Mouse (Mus musculus) olfactory bulb, adult 2 months (tissue): ENCODE data around the gene Zfp119b. TPM values are rescaled to one million over a fixed set of nuclear protein-coding genes. Genes with fewer than 3 reads are reported as not detected.
"Not testable (repeated sequence)": the region's sequence is repeated elsewhere in the genome, so short reads cannot be mapped to it uniquely, and the experiment has no call there.

ENCODE experiments used
- H3K27ac ChIP-seq: fragments of 200-500 bp; 2 replicates; pipeline ENCODE4 v1.5.1; 2012; ENCODE audit warnings: low read depth, low read length; ENCODE audit not compliant: insufficient read depth
- H3K4me1 ChIP-seq: fragments of 200-500 bp; 2 replicates; pipeline ENCODE4 v1.6.1; 2012; ENCODE audit warnings: low read length; ENCODE audit not compliant: control insufficient read depth, insufficient read depth
- H3K4me3 ChIP-seq: fragments of 200-500 bp; 2 replicates; pipeline ENCODE4 v1.5.1; 2012; ENCODE audit warnings: mild to moderate bottlenecking, low read depth, low read length, moderate library complexity; ENCODE audit not compliant: insufficient read depth
- CTCF ChIP-seq: fragments of 200-500 bp; IDR thresholded peaks from 2 replicates; pipeline ENCODE4 v1.5.1; 2012; ENCODE audit warnings: low read depth, mild to moderate bottlenecking, low read length, moderate library complexity; ENCODE audit not compliant: insufficient read depth
- POLR2A ChIP-seq: fragments of 200-500 bp; IDR thresholded peaks from 2 replicates; pipeline ENCODE4 v1.6.1; 2012; ENCODE audit warnings: mild to moderate bottlenecking, low read depth, low read length, moderate library complexity; ENCODE audit not compliant: insufficient read depth
- WGBS: fragments of 180-500 bp; shearing (Covaris S2); methylation state at CpG from one replicate; pipeline ENCODE4 v1.1.7; 2018; 5-methylcytosine and 5-hydroxymethylcytosine counted together
- polyA plus RNA-seq: library from polyadenylated mRNA; stranded (reverse); fragments of >200 nt; gene quantifications from 2 replicates; pipeline ENCODE4 v1.2.4, GENCODE M21; 2012; ENCODE audit warnings: low replicate concordance; ENCODE audit not compliant: missing spikeins, insufficient read depth, insufficient read length

Zfp119b gene
- polyA plus RNA-seq, 1 experiment: not detected

DNA sequence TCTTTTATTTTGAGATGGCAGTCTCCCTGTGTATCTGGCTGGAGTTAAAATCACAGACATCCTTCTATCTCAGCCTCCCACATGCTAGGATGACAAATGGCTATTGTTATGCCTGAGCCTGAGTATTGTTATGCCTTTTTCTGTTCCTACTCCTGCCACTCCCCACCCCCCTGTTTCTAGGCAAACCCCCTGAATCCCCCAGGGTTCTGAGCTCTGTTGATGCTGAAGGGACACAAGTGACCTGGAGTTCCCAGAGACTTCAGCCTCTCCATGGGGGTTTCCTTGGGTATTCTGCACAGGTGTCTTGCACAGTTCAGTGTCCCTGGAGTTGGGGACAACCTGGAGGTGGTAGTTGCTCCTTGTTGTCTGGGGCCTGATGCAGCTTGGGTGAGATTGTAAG, 2.7 kb upstream of the Zfp119b start:
- TF ChIP-seq CTCF: no peak
- TF ChIP-seq POLR2A: no peak
- Histone ChIP-seq H3K4me3 (no peak overlapping the region), H3K4me1 (peaks cover 6% of the 10 kb centered on the region; the same call in 1 of the 2 replicates), H3K27ac (no peak overlapping the region)

DNA sequence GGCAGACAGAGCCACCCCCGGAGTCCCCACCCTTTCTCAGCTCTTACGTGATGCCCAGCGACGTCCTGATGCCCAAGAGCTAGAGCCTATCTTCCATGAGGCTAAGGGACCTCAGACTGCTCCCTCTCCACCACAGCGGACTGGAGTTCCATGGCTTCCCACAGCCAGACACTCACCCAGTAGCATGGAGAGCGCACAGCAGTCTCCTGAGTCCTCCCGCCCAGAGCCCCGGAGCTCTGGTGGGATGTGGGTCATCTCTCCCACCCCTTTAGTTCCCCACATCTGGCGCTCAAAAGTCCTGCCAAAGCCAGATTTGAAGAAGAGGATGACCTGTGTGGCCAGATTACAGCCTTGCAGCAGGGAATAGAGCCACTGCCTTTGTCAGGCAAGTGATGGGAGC, 1.3 kb upstream of the Zfp119b start:
- WGBS: 80% methylated on average over 9 of the region's 9 CpGs
- Histone ChIP-seq H3K4me3 (no peak overlapping the region), H3K4me1 (no peaks in the 10 kb centered on the region), H3K27ac (no peak overlapping the region)
- TF ChIP-seq POLR2A (no peak), CTCF (no peak)

DNA sequence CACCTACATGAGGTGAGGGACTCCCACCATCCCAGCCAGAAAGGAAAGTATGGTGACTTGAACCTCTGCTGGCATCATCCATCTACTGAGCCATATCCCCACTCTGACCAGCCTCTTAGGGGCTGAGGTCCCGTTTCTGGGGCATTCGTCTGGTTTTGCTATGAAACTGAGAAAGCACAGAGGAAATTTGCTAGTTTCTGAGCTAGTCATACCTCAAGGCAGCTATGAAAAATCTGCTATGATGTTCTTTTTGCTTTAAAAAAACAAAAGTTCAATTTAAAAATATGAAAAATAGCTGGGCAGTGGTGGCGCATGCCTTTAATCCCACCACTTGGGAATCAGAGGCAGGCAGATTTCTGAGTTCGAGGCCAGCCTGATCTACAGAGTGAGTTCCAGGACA, 653 bp downstream of the Zfp119b start:
- H3K4me1 ChIP-seq: no peaks in the 10 kb centered on the region
- no peak overlapping the region for H3K4me3 ChIP-seq
- no peak for TF ChIP-seq POLR2A
- 89% methylated on average over 4 of the region's 4 CpGs for WGBS
- H3K27ac ChIP-seq: no peak overlapping the region

DNA sequence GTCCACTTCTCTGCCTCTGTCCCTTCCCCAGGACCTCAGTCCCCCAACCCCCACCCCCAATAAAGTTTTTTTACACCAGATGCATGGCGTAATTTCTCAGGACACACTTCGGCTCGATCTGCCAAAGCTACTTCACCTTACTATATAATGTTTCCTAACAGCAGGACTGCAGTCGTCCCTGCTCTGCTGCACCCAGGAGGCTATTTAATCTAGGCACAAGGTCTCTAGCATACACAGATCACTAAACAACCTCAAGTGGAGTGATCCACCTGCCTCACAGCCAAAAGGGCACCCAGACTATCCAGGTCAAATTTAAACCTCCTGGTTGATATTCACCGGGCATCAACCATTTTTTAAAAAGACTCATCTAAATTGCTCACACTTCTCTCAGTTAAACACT, 3.6 kb downstream of the Zfp119b start:
- Histone ChIP-seq H3K27ac (no peak overlapping the region), H3K4me3 (peak overlapping the region; percentile 67), H3K4me1 (no peaks in the 10 kb centered on the region)
- TF ChIP-seq POLR2A (no peak), CTCF (no peak)
- WGBS: 22% methylated on average over 5 of the region's 5 CpGs

DNA sequence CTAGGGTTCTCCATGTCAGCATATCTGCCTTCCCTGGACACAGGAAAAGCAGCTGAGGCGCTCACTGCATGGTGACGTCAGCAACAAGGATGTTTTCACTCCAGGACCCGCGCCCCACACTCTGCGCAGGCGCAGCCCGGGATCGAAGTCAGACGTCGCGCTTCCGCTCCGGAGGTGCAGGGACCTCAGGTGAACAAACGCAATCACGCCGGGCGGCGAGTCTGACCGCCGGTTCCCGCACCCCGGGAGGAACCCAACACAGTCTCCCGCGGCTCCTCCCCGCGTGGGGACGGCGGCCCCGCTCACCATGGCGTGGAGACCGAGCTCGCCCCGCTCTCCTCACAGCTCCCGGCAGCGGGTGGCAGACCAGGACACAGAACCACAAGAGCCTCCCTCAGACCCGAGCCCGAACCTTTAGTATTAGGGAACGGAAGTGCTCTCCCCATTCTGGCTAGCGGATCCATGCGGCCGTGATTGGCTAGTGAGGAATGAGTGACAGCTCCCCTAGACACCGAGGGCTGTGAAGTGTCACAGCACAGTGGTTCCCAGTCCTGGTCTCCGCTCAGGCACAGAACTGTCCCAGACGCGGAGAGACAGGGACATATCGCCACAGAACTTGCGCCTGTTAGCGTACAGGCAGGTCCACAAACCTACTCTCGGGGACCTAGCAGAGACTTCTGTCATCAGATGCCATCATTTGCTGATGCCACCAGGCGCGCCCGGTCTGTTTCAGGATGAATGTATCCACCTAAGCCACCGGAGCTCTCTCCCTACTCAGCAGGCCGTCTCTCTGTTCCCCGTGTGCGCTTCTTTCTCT, 4.2 kb downstream of the Zfp119b start:
- peak overlapping the region; percentile 67 for H3K4me3 ChIP-seq
- TF ChIP-seq POLR2A: peak; percentile 54; the same call in 1 of the 2 replicates
- H3K27ac ChIP-seq: peak overlapping the region; percentile 92
- not testable (repeated sequence) for H3K4me1 ChIP-seq
- under 1% methylated on average over 56 of the region's 56 CpGs for WGBS

DNA sequence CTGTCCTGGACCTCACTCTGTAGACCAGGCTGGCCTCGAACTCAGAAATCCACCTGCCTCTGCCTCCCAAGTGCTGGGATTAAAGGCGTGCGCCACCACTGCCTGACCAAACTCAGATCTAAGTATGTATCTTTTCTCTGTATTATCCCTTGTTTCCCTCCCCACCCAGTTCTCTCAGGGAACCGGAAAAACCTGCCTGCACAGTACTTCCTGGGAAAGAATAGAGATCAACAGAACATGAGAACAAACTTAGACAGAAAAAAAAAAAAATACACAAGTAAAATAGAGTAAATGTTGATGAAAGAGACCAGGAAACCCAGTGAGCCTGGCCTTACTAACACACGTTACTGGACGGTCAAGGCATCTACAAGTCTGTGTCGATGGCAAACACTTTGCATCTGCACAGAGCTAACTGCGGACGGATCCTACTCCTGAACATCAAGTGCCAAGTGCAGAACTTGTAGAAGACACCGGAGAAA, 4.9 kb downstream of the Zfp119b start:
- Histone ChIP-seq H3K4me3 (peak overlapping the region; percentile 67), H3K27ac (peak overlapping the region; percentile 92; the same call in 1 of the 2 replicates)
- WGBS: 27% methylated on average over 10 of the region's 10 CpGs
- not testable (repeated sequence) for H3K4me1 ChIP-seq

DNA sequence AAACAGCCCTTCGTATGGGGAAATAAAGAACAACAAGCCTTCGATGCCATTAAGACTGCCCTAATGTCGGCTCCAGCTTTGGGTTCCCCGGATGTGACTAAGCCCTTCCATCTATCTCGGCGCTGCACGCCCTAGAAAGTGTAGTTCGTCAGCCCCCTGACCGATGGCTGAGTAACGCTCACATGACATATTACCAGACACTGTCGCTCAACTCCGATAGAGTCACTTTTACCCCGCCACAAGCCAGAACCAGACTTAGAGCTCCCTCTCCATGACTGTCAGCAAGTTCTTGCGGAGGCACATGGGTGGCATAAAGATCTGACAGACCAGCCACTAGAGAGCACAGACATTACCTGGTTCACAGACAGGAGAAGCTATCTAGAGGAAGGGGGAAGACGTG, 16.1 kb downstream of the Zfp119b start:
- Histone ChIP-seq H3K4me3 (no peak overlapping the region), H3K27ac (no peak overlapping the region), H3K4me1 (no peaks in the 10 kb centered on the region; the same call in 1 of the 2 replicates)
- TF ChIP-seq POLR2A (no peak), CTCF (no peak)
- 94% methylated on average over 15 of the region's 15 CpGs for WGBS

DNA sequence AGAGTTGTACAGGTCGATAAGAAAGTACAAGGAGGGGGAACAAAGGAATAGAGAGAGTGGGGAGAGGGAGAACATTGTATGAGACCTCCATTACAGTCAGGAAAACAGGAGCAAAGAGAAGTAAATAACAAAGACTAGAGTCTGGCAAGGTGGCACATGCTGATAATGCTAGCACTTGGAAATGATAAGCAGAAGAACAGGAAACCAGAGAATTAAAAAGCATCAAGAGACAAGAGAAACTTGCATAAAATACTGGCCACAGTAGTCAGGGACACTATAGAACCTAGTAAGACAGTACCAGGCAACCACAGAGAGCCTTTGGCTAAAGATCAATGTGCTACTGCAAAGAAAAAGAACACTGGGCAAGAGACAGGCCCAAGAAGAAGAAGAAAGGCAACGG, 16.7 kb downstream of the Zfp119b start:
- Histone ChIP-seq H3K27ac (no peak overlapping the region), H3K4me3 (no peak overlapping the region), H3K4me1 (no peaks in the 10 kb centered on the region; the same call in 1 of the 2 replicates)
- TF ChIP-seq CTCF (no peak), POLR2A (no peak)
- WGBS: 56% methylated on average over 2 of the region's 2 CpGs

DNA sequence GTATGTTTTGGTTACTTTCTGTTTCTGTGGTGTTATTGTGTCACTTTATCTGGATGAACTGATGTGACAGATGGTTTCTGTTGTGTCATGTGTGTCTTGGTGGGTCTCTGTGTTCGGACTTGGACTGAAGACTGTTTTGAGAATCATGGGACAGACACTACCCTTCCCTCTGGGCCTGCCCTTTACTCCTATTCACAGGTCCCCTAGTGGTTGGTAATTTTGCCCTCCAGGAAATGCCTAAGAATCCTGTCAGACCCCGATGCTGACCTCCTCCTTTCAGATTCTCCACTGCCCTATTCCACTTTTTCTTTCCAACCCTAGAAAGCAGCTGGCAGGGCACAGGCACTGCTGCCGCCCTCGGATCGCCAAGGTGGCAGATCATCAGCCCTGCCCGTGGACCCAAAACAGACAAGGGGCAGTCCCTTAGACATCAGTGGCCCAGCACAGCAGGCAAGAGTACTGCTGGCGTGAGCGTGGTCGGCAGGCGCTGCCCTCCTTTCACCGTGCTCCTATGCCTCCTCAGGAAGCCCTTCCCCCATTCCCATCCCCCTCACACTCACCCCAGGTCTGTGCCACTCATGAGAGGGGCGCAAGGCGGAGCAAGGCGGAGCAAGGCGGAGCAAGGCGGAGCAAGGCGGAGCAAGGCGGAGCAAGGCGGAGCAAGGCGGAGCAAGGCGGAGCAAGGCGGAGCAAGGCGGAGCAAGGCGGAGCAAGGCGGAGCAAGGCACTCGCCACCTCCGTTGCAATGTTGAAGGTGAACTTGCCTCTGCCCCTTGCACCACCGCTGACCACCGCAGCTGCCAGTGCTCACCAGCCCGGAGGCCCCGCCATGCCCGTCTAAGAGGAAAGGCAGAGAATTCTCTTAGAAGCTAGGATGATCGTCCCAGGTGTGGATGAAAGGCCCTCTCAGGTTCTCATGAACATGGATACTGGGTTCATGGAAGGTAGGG, 17.5 kb downstream of the Zfp119b start:
- Histone ChIP-seq H3K4me3 (peak overlapping the region; percentile 75), H3K27ac (peak overlapping the region; percentile 76), H3K4me1 (no peaks in the 10 kb centered on the region; the same call in 1 of the 2 replicates)
- WGBS: 2% methylated on average over 33 of the region's 33 CpGs
- TF ChIP-seq CTCF (peak; percentile 40; the same call in 1 of the 2 replicates), POLR2A (peak; percentile 57)
